15 mouse cellular contexts compared by ENCODE assay signal in genomic region chrX:134353848-134354247, GRCm38 (mm10). TPM values are rescaled to one million over a fixed set of nuclear protein-coding genes. Genes with fewer than 3 reads are reported as not detected.
DNase-seq lines count a peak whose midpoint lies in the region; ATAC-seq and TF ChIP-seq lines count a peak whose summit lies in the region.
"Had no signal": no experiment of that assay in that cellular context is flagged by ENCODE, and none has a peak within 500 bp of the region (broad histone marks: within the 10 kb centered on the region; RNA-seq: fewer than 3 reads in every experiment).

No protein-coding gene starts in this region.

- no peaks in the 10 kb centered on the region for H3K27me3 ChIP-seq in forebrain, postnatal 0 days (ENCODE audit: insufficient read depth, low read length)
- no peaks in the 10 kb centered on the region for H3K27me3 ChIP-seq in forebrain, embryonic 10.5 days (ENCODE audit: poor library complexity, severe bottlenecking)

- no peak overlapping the region for H3K9ac ChIP-seq in forebrain, postnatal 0 days

- H3K4me3 ChIP-seq in forebrain, postnatal 0 days (ENCODE audit: low read depth, low read length) = no peak overlapping the region
- H3K4me3 ChIP-seq in forebrain, embryonic 10.5 days = no peak overlapping the region

- no peak for ATAC-seq in forebrain, postnatal 0 days
- ATAC-seq in erythroblast, adult 5-6 weeks (replicated peaks; ENCODE audit: low FRiP score, poor library complexity, severe bottlenecking) = no peak
- ATAC-seq: forebrain, embryonic 16.5 days; hindbrain, embryonic 16.5 days had no signal

- no peak overlapping the region for H3K4me2 ChIP-seq in forebrain, postnatal 0 days (ENCODE audit: low read depth)

- H3K9me3 ChIP-seq in forebrain, postnatal 0 days (ENCODE audit: low read length) = no peaks in the 10 kb centered on the region
- no peaks in the 10 kb centered on the region for H3K9me3 ChIP-seq in forebrain, embryonic 10.5 days

- H3K27ac ChIP-seq in forebrain, postnatal 0 days (ENCODE audit: low read depth, low read length) = no peak overlapping the region
- H3K27ac ChIP-seq in forebrain, embryonic 10.5 days = no peak overlapping the region

- peak; percentile 1 for DNase-seq in forebrain, postnatal 0 days
- DNase-seq in forebrain, embryonic 10.5 days (ENCODE audit: extremely low spot score, low spot score) = no peak
- DNase-seq in lung, postnatal 10 days = peak; percentile 12
- no peak for DNase-seq in lung, postnatal 14 days
- DNase-seq in MEL-GATA-1-ER (ENCODE audit: extremely low read depth, low read depth) = peak; percentile 12
- DNase-seq in naive thymus-derived CD4-positive, alpha-beta T cell, adult 2 months (ENCODE audit: low read depth) = peak; percentile 15
- DNase-seq in layer of hippocampus, postnatal 14 days (ENCODE audit: low spot score in 2 of 2) = no peak
- DNase-seq: adrenal gland, postnatal 25 days; kidney, postnatal 4 days; left cerebral cortex, postnatal 4 days; lung, adult 18-20 months had no signal

- peak; percentile 25 for TF ChIP-seq CTCF in forebrain, postnatal 0 days (IDR thresholded peaks at IDR 0.05; ENCODE audit: low read depth)

- no peaks in the 10 kb centered on the region for H3K4me1 ChIP-seq in forebrain, postnatal 0 days (ENCODE audit: insufficient read depth)
- no peaks in the 10 kb centered on the region for H3K4me1 ChIP-seq in forebrain, embryonic 10.5 days

- no peaks in the 10 kb centered on the region for H3K36me3 ChIP-seq in forebrain, postnatal 0 days (ENCODE audit: insufficient read depth)
- peaks cover 25% of the 10 kb centered on the region for H3K36me3 ChIP-seq in forebrain, embryonic 10.5 days (replicated peaks)

RNA-seq across cellular contexts. Expression of gene Cenpi, which starts 46.0 kb away (rescaled TPM):
- 2.8 TPM in 2 replicates for total RNA-seq in forebrain, postnatal 0 days (2014; rRNA removed)
- 3.2 and 3.5 TPM in 2 replicates for polyA plus RNA-seq in forebrain, postnatal 0 days (2015; fragmentation: Nextera tagmentation; extraction: Ambion mirVana)
- polyA plus RNA-seq in forebrain, embryonic 10.5 days (2016; fragmentation: Nextera tagmentation; extraction: Ambion mirVana) = 33.4 and 40.4 TPM in 2 replicates
- total RNA-seq in layer of hippocampus, postnatal 14 days (2021) = 1 to 10 TPM; 1.6 to 2.1 TPM
- total RNA-seq in erythroblast, adult 5-6 weeks (2015; ENCODE audit: low replicate concordance) = 15.6 and 15.9 TPM in 2 replicates
- total RNA-seq in erythroblast, adult 5-6 weeks (2017; ENCODE audit: low replicate concordance) = 12.8 and 15.8 TPM in 2 replicates

RNA-seq across cellular contexts. Expression of gene Drp2, which starts 50.5 kb away (rescaled TPM):
- 35.6 and 38.2 TPM in 2 replicates for total RNA-seq in forebrain, postnatal 0 days (2014; rRNA removed)
- polyA plus RNA-seq in forebrain, postnatal 0 days (2015; fragmentation: Nextera tagmentation; extraction: Ambion mirVana) = 6.7 and 10.1 TPM in 2 replicates
- 1.7 TPM in 2 replicates for polyA plus RNA-seq in forebrain, embryonic 10.5 days (2016; fragmentation: Nextera tagmentation; extraction: Ambion mirVana)
- total RNA-seq in layer of hippocampus, postnatal 14 days (2021) = 10 to 100 TPM; 40.8 to 47.7 TPM
- 0.21 TPM in 1 of 2 replicates, not detected in the other for total RNA-seq in erythroblast, adult 5-6 weeks (2015; ENCODE audit: low replicate concordance)
- total RNA-seq in erythroblast, adult 5-6 weeks (2017; ENCODE audit: low replicate concordance) = 0.60 and 0.98 TPM in 2 replicates
- total RNA-seq: monocyte, adult 5-6 weeks had no signal

RNA-seq across cellular contexts. Expression of gene Tmem35a, which starts 58.8 kb away (rescaled TPM):
- 201 and 218 TPM in 2 replicates for total RNA-seq in forebrain, postnatal 0 days (2014; rRNA removed)
- 111 and 133 TPM in 2 replicates for polyA plus RNA-seq in forebrain, postnatal 0 days (2015; fragmentation: Nextera tagmentation; extraction: Ambion mirVana)
- polyA plus RNA-seq in forebrain, embryonic 10.5 days (2016; fragmentation: Nextera tagmentation; extraction: Ambion mirVana) = 6.1 and 8.5 TPM in 2 replicates
- 10 to 100 TPM; 63.0 to 63.8 TPM for total RNA-seq in layer of hippocampus, postnatal 14 days (2021)
- not detected in 2 replicates for total RNA-seq in erythroblast, adult 5-6 weeks (2015; ENCODE audit: low replicate concordance)
- total RNA-seq in erythroblast, adult 5-6 weeks (2017; ENCODE audit: low replicate concordance) = not detected in 2 replicates
- total RNA-seq: monocyte, adult 5-6 weeks had no signal

Comparison
In these comparisons a context has a peak if more than half of its experiments do, and no peak if none do; other contexts are left out.
1. DNase-seq: peak in forebrain, postnatal 0 days (single experiment), lung, postnatal 10 days (single experiment), MEL-GATA-1-ER (single experiment) and naive thymus-derived CD4-positive, alpha-beta T cell, adult 2 months (single experiment); none in forebrain, embryonic 10.5 days (single experiment), lung, postnatal 14 days (single experiment) and layer of hippocampus, postnatal 14 days (0 of 2).
2. RNA of gene Drp2, which starts 50.5 kb away (total RNA-seq): 40.8 to 47.7 TPM in layer of hippocampus, postnatal 14 days and 35.6 to 38.2 TPM in forebrain, postnatal 0 days; 0.21 to 0.98 TPM in erythroblast, adult 5-6 weeks; every median in the first group is over 10 times any median in the second.
3. RNA of gene Tmem35a, which starts 58.8 kb away (total RNA-seq): 201 to 218 TPM in forebrain, postnatal 0 days and 63.0 to 63.8 TPM in layer of hippocampus, postnatal 14 days; not detected in erythroblast, adult 5-6 weeks; every median in the first group is over 10 times any median in the second.